Mouse (Mus musculus) spleen, adult 12 weeks (tissue): Measurements from ENCODE around the gene Tbc1d8.

ENCODE experiments used
- DNase-seq: peaks from one replicate; pipeline ENCODE4 v3.0.0; 2022; ENCODE audit warnings: low spot score

Gene Tbc1d8

DNA sequence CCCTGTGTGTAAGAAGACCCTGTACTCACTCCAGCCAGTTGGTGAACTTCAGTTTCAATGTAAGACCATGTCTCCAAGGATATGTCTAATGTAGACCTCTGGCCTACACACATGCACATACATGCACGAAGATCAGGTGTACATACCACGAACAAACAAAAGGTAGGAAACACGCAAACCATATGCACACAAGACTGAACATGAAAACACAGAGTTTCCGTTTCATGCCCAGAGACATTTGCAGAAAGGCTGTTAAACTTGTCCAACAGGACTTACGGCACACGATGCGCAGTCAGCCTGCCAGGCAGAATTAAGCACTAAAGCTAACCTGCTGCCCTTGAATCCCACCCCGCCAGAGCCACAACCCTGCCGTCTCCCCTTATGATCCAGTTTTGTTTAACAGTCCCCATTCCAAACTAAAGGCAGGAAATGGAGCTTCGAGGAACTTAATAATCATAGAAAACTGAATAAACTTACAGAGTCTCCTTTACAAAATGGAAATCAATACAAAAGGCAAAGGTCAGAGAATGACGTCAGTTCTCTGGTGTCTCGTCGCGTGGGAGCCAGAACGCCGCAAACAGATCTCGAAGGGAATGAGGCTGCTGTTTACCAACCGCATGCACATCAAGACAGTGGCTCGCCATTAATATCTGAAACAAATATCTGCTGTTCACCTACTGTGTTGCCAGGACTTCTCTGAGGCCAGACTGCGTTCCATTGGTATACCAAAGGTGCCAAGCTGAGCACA is 33.1 kb downstream of the Tbc1d8 start:
- DNase-seq, result no peak

GRCm38 (mm10) chr1:39443764-39444163 is 34.8 kb downstream of the Tbc1d8 start:
- DNase-seq, result no peak

DNA sequence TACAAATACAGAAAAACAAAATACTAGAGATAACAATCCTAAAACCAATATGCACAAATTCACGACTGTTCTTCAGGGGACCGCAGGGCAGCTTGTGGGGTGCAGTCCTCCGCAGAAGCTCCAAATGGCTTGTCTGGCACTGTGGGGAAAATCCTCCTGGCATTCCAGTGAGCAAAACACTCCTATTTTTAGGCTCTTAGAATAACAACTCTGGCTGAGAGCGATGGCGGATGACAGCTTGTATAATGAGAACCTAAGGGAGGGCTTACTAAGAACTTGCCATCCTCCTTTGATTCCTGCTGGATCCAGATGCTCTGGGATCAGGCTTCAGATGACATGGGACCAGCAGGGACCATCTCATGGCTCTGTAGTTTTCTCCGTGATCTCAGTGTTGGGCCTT is 36.9 kb downstream of the Tbc1d8 start:
- DNase-seq, result no peak

DNA sequence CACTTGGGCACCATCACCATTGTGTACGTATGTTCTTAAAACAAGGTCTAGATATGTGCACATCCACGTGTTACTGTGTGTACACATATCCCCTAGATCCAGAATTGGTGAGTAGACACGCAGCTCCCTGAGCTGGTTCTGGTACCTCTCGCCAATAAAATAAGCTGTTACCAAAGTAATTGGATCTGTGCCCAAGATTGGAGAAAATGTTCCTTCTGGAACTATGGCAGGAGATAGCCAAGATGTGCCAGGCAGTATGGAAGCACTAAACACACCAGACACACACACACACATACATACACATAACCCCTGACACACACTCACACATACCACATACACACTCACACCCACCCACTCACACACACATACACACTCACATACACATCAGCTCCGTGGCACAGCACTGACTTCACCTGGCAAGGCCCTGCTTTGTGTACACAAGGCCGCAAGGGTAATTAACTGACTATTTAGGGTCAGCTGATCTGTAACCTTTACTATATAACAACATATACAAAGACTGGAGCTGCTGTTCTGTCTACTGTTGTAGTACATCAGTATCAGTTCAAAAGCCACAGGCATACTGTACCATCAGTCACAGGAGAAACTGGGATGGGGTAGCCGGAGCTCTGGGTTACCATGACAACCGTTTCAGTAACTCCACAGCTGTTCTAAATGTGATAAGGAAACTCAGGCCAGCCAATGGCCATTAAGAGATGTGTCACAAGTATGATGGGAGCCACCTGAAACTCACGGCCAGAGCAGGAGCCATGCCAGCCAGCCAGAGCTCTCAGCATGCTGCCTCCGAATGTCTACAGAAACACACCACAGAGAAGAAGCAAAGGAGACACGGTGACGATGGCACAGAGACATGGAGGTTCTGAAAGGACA is 38.6 kb downstream of the Tbc1d8 start:
- DNase-seq, result no peak

GRCm38 (mm10) chr1:39438629-39439028 is 39.9 kb downstream of the Tbc1d8 start:
- DNase-seq, result no peak

GRCm38 (mm10) chr1:39434264-39434663 is 44.3 kb downstream of the Tbc1d8 start:
- no peak for DNase-seq

GRCm38 (mm10) chr1:39430020-39430419 is 48.5 kb downstream of the Tbc1d8 start:
- DNase-seq, result no peak

DNA sequence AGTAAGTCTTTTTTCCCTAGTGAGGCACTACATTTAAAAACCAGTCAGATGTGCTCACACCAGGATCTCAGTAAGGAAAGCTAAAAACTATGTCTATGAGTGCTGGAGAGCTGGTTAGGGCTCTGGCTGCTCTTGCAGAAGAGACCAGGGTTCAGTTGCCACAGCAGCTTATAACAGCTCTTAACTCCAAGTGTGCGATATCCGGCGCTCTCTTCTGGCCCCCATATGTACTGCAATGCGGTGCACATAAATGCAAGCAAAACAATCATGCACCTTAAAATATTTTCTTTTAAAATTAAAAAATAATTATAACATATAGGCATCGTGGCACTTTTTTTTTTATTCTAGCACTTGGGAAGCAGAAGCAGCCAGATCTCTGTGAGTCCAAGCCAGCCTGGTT is 49.5 kb downstream of the Tbc1d8 start:
- no peak for DNase-seq

DNA sequence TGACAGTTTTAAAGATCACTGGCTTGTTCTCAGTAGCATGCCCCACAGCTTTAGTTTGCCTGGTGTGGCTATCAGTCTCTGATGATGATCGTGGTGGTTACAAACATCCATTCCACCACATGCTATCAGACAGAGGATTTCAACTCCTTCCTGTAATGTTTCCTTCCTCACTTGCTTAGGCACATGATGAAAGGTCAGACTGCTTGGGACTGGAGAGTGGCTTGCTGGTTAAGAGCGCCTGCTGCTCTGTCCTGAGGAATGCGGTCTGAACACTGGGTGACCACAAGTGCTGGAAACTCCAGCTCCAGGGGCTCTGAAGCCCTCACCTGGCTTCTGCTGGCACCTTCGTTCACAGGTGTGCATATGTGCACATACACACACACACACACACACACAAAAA is 50.3 kb downstream of the Tbc1d8 start:
- DNase-seq, result no peak

DNA sequence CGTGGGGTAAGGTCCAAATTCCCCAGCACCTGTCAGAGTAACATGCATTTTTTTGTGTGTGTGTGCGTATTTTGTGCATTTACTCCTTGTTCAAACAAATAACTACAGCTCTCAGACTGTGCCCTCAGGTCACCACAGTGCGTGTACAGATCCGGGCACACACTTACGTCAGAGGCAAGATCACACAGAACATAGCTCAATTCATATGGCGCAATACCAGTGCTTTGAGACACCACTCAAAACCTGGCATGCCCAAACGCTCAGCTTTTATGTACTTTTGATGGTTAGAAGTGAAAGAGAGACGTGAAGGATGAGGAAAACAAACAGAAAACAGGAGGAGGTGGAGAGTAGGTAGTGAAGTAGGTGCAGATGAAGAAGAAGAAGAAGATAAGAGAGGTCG is 53.1 kb downstream of the Tbc1d8 start:
- no peak for DNase-seq

- DNase-seq, result no peak
Measured at GRCm38 (mm10) chr1:39420987-39421386, 57.6 kb downstream of the Tbc1d8 start.

GRCm38 (mm10) chr1:39418852-39419251 is 59.7 kb downstream of the Tbc1d8 start:
- DNase-seq, result no peak

DNA sequence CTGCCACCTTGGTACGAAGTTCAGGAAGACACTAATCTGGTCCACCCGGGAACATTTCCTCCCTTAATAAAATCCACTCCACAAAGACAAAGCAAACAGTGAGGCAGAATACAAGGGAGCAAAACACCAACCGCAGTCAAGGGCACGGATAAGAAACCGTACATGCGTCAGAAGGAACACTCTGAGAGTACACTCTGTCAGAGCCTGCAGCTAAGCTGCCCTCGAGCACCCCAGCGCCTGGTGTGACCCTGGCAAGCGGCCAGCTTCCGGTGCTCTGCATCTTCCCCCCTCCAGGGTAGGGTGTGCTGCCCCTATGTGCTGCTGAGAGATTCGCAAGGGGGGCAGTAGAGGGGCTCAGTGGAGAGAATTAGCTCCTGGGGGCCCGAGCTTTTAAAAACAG is 60.7 kb downstream of the Tbc1d8 start:
- DNase-seq, result no peak

DNA sequence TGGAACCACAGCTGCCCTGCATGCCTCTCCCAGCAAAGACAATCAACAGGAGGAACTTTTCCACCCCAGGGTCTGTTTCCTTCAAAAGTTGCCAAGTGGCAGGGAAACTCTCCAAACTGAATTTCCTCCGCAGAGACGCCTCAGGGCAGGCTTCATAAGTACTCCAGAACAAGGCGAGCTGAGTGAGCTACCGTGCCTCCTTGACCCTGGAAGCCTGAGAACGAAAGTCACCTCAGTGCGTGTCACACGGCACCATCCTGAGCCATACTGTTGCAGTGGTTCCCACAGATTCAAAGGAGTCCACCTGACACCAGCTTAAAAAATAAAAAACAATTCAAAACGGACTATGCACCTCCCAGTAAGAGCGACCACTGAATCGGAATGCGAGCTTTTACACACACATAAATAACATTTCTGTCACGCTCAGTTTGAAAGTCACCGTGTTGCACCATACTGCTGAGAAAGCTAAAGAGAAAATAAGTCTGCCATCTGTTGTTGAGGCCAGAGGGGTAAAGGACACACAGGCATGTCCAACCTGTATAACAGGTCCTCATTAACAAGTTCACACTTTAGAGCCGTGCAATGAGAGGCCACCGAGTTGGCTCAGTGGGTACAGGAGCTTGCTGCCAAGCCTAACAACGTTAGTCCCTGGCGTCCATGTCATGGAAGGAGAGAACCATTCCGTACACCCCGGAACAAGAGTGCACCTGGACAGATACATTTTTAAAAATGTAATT is 68.3 kb downstream of the Tbc1d8 start:
- no peak for DNase-seq

- DNase-seq, result no peak
Measured at GRCm38 (mm10) chr1:39408668-39409067, 69.9 kb downstream of the Tbc1d8 start.

- DNase-seq, result no peak
Measured at GRCm38 (mm10) chr1:39408123-39408522, 70.4 kb downstream of the Tbc1d8 start.

DNA sequence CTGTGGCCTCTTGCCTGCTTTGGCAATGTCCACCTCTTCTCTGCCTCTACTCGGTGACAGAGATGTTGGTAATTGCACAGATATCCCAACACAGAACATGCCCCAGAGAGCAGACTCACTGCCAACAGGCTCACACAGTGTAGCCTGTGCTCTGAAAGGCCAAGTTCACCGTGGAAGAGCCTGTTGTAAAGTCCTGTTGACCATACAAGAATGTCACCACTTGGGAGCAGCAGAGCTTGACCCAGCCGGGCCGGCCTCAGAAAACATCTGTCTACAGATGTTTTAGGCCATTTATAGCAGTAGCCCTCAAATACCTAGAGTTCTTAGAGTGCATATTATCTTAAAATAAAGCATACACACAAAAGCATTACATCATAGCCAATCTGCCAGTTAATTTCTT is 71.4 kb downstream of the Tbc1d8 start:
- DNase-seq, result no peak

- DNase-seq, result no peak
Measured at GRCm38 (mm10) chr1:39400173-39400572, 78.4 kb downstream of the Tbc1d8 start.

DNA sequence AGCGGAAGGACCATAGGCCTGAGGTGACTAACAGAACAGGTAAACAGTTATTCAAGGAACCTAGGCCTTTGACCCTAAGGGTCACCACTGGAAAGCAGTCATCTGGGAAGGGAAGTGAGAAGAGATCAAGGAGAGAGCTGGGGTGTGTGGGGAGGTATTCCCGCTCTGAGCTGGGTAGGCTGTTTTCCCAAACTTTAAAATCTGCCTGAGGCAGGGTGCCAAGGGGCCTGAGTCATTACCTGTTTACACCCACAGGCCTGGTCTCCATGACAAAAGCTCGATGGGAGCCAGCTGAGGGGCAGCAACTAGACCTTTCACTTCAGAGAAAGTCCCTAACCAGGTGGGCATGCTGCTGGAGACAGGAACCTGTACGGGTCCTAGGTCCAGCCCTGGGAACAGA is 79.3 kb downstream of the Tbc1d8 start:
- DNase-seq, result no peak

- no peak for DNase-seq
Measured at GRCm38 (mm10) chr1:39398284-39398683, 80.3 kb downstream of the Tbc1d8 start.

DNA sequence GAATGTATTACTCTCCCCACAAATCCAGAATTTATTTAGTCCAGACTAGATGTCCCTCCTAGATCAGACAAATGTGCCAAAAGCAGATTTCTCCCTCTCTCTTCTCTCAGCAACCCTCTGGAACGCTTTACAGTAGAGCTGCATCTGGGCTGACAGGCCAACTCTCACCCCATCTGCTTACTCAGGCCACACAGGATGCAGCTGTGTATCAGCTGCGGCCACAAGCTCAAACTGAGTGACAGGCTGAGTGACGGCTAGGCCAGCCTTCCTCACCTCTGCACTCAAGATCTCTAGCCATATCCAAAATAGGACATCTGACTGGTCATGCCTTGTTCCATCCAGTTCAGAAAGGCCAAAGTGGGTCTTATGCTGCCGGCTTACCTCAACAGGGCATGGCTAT is 82.2 kb downstream of the Tbc1d8 start:
- no peak for DNase-seq

DNA sequence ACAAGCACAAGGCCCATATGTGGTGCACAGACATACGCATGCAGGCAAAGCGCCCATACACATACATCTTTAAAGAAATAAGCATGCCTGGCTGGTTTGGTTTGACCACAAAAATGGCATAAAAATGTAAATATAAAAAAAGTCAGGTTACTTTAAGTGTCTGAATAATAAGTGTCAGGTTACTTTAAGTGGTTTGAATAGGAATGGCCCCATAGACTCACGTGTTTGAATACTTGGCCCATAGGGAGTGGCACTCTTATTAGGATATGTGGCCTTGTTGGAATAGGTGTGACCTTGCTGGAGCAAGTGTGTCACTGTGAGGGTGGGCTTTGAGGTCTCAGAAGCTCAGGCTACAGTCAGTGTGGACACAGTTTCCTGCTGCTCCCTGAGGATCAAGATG is 83.9 kb downstream of the Tbc1d8 start:
- no peak for DNase-seq

- no peak for DNase-seq
Measured at GRCm38 (mm10) chr1:39394096-39394495, 84.5 kb downstream of the Tbc1d8 start.
